21 mouse cellular contexts compared by ENCODE assay signal in genomic region chr16:92507573-92507972, GRCm38 (mm10). TPM values are rescaled to one million over a fixed set of nuclear protein-coding genes. Genes with fewer than 3 reads are reported as not detected.
DNase-seq lines count a peak whose midpoint lies in the region; ATAC-seq and TF ChIP-seq lines count a peak whose summit lies in the region.
"Had no signal": no experiment of that assay in that cellular context is flagged by ENCODE, and none has a peak within 500 bp of the region (broad histone marks: within the 10 kb centered on the region; RNA-seq: fewer than 3 reads in every experiment).

No protein-coding gene starts in this region.

- H3K4me1 ChIP-seq in lung, embryonic 15.5 days: peaks cover 21% of the 10 kb centered on the region
- H3K4me1 ChIP-seq in lung, adult 2 months (ENCODE audit: control insufficient read depth, insufficient read depth, low read length): no peaks in the 10 kb centered on the region
- H3K4me1 ChIP-seq in lung, embryonic 16.5 days (replicated peaks; ENCODE audit: control insufficient read depth, insufficient read depth, low read length): peaks cover 21% of the 10 kb centered on the region
- peaks cover 4% of the 10 kb centered on the region; the same call in 1 of the 2 replicates for H3K4me1 ChIP-seq in lung, postnatal 0 days (ENCODE audit: insufficient read depth, low read depth, low read length)

- no peak overlapping the region for H3K9ac ChIP-seq in lung, embryonic 15.5 days
- H3K9ac ChIP-seq in lung, embryonic 16.5 days (ENCODE audit: low read length): no peak overlapping the region
- no peak overlapping the region for H3K9ac ChIP-seq in lung, postnatal 0 days (replicated peaks; ENCODE audit: low read depth)

- H3K9me3 ChIP-seq in lung, embryonic 15.5 days: no peaks in the 10 kb centered on the region
- H3K9me3 ChIP-seq in lung, embryonic 16.5 days (ENCODE audit: control insufficient read depth, low read length): no peaks in the 10 kb centered on the region
- no peaks in the 10 kb centered on the region for H3K9me3 ChIP-seq in lung, postnatal 0 days (ENCODE audit: low read length)
- H3K9me3 ChIP-seq: G1E had no signal

- no peaks in the 10 kb centered on the region for H3K27me3 ChIP-seq in lung, embryonic 15.5 days
- H3K27me3 ChIP-seq in lung, embryonic 16.5 days (ENCODE audit: control insufficient read depth, insufficient read depth, low read depth, low read length): no peaks in the 10 kb centered on the region
- H3K27me3 ChIP-seq in lung, postnatal 0 days (replicated peaks; ENCODE audit: insufficient read depth, low read length): no peaks in the 10 kb centered on the region

- WGBS in lung, embryonic 15.5 days: 64% methylated on average over 4 of the region's 4 CpGs
- WGBS in lung, adult 2 months: 66% methylated on average over 4 of the region's 4 CpGs
- 51% methylated on average over 4 of the region's 4 CpGs for WGBS in lung, embryonic 16.5 days
- WGBS in lung, postnatal 0 days: 52% methylated on average over 4 of the region's 4 CpGs

- TF ChIP-seq EP300 in lung, postnatal 0 days (IDR thresholded peaks at IDR 0.05): no peak

- no peak for ATAC-seq in lung, embryonic 15.5 days (ENCODE audit: borderline replicate concordance, extremely low read depth, low FRiP score, low TSS enrichment)
- peak; percentile 68 for ATAC-seq in lung, embryonic 16.5 days (ENCODE audit: low read depth)
- ATAC-seq in lung, postnatal 0 days: peak; percentile 82
- ATAC-seq: activated CD4-positive, CD25-positive, alpha-beta regulatory T cell, adult 4 months; CD4-positive, CD25-positive, alpha-beta regulatory T cell, adult 4 months; Patski had no signal

- H3K4me3 ChIP-seq in lung, embryonic 15.5 days: no peak overlapping the region
- no peak overlapping the region for H3K4me3 ChIP-seq in lung, adult 2 months (replicated peaks; ENCODE audit: extremely low read depth, low read depth, low read length)
- no peak overlapping the region for H3K4me3 ChIP-seq in lung, embryonic 16.5 days (ENCODE audit: low read length)
- H3K4me3 ChIP-seq in lung, postnatal 0 days (ENCODE audit: low read depth, low read length): no peak overlapping the region

- H3K36me3 ChIP-seq in lung, embryonic 15.5 days: no peaks in the 10 kb centered on the region
- H3K36me3 ChIP-seq in lung, embryonic 16.5 days (ENCODE audit: control insufficient read depth, insufficient read depth, low read length): no peaks in the 10 kb centered on the region
- no peaks in the 10 kb centered on the region for H3K36me3 ChIP-seq in lung, postnatal 0 days (ENCODE audit: insufficient read depth, low read length)
- H3K36me3 ChIP-seq: G1E had no signal

- DNase-seq in lung, adult 2 months: no peak
- DNase-seq in lung, adult 18-20 months: no peak
- peak; percentile 67 for DNase-seq in lung, postnatal 0 days (ENCODE audit: low spot score)
- DNase-seq in lung, postnatal 4 days: no peak
- DNase-seq in lung, postnatal 25 days (ENCODE audit: low spot score): peak; percentile 10
- DNase-seq in lung, postnatal 14 days: no peak
- DNase-seq: adrenal gland, adult 2 months; adrenal gland, adult 8-10 months; adrenal gland, postnatal 10 days; adrenal gland, postnatal 14 days; adrenal gland, postnatal 25 days; adrenal gland, postnatal 36 days; B cell, adult 2 months; cerebellum, adult 11 months; cerebellum, adult 11-12 months had no signal

- H3K27ac ChIP-seq in lung, embryonic 15.5 days: 0 out of 2 replicates have a peak overlapping the region, but pooled peaks have one; percentile 16
- peak overlapping the region; percentile 60 for H3K27ac ChIP-seq in lung, embryonic 16.5 days (ENCODE audit: low read length)
- H3K27ac ChIP-seq in lung, postnatal 0 days (ENCODE audit: low read length): 0 out of 2 replicates have a peak overlapping the region, but pooled peaks have one; percentile 20

- H3K4me2 ChIP-seq in lung, embryonic 15.5 days: no peak overlapping the region
- no peak overlapping the region for H3K4me2 ChIP-seq in lung, embryonic 16.5 days (ENCODE audit: low read depth, low read length)
- no peak overlapping the region for H3K4me2 ChIP-seq in lung, postnatal 0 days (replicated peaks; ENCODE audit: low read depth, low read length)

- no peak for TF ChIP-seq POLR2A in lung, adult 2 months (IDR thresholded peaks at IDR 0.05; ENCODE audit: borderline replicate concordance, extremely low read depth, low read depth, low read length)

- TF ChIP-seq CTCF in lung, adult 2 months (IDR thresholded peaks at IDR 0.05; ENCODE audit: insufficient read depth, low read length): no peak
- no peak for TF ChIP-seq CTCF in lung, postnatal 0 days (IDR thresholded peaks at IDR 0.05)

RNA-seq across cellular contexts. Expression of gene Clic6, which starts 22.0 kb away (rescaled TPM):
- polyA plus RNA-seq in lung, embryonic 15.5 days (2015; fragmentation: Nextera tagmentation; extraction: Ambion mirVana): 22.1 and 22.2 TPM in 2 replicates
- 7.6 and 9.5 TPM in 2 replicates for polyA plus RNA-seq in lung, adult 2 months (2012; rRNA removed)
- polyA plus RNA-seq in lung, embryonic 16.5 days (2015; fragmentation: Nextera tagmentation; extraction: Ambion mirVana): 15.7 and 16.4 TPM in 2 replicates
- polyA plus RNA-seq in lung, postnatal 0 days (2015; fragmentation: Nextera tagmentation; extraction: Ambion mirVana): 14.5 and 16.4 TPM in 2 replicates
- polyA plus RNA-seq: activated CD4-positive, CD25-positive, alpha-beta regulatory T cell, adult 4 months; CD4-positive, CD25-positive, alpha-beta regulatory T cell, adult 4 months had no signal

RNA-seq across cellular contexts. Expression of gene Rcan1, which starts 36.9 kb away (rescaled TPM):
- polyA plus RNA-seq in lung, embryonic 15.5 days (2015; fragmentation: Nextera tagmentation; extraction: Ambion mirVana): 47.9 and 51.4 TPM in 2 replicates
- polyA plus RNA-seq in lung, adult 2 months (2012; rRNA removed): 13.7 and 21.6 TPM in 2 replicates
- 57.7 and 61.2 TPM in 2 replicates for polyA plus RNA-seq in lung, embryonic 16.5 days (2015; fragmentation: Nextera tagmentation; extraction: Ambion mirVana)
- polyA plus RNA-seq in lung, postnatal 0 days (2015; fragmentation: Nextera tagmentation; extraction: Ambion mirVana): 54.7 and 56.1 TPM in 2 replicates

Comparison
In these comparisons a context has a peak if more than half of its experiments do, and no peak if none do; other contexts are left out.
1. DNase-seq: peak in lung, postnatal 0 days (single experiment) and lung, postnatal 25 days (single experiment); none in lung, adult 2 months (single experiment), lung, adult 18-20 months (0 of 2), lung, postnatal 4 days (0 of 2) and lung, postnatal 14 days (single experiment).
2. Peak in every context shown above with its lines, with median percentiles within 50 percentile points of each other: H3K27ac ChIP-seq.